Mouse (Mus musculus) neural tube, embryonic 11.5 days (tissue): ENCODE measurements around the gene Dock2. TPM values are rescaled to one million over a fixed set of nuclear protein-coding genes. Genes with fewer than 3 reads are reported as not detected.

Experiments
- ATAC-seq: fragments of 200-750 bp; cut with Nextera tagmentation; 2 replicates; pipeline ENCODE4 v1.8.0; 2017; ENCODE audit warnings: moderate number of reproducible peaks, mild to moderate bottlenecking, moderate TSS enrichment, moderate library complexity; ENCODE audit not compliant: insufficient read depth, low FRiP score, low TSS enrichment
- DNase-seq: peaks from one replicate; pipeline ENCODE4 v3.0.0-alpha.2; 2015; ENCODE audit warnings: low spot score
- H3K27ac ChIP-seq: fragments of 300-500 bp; sonication (generic); 2 replicates; pipeline ENCODE4 v1.5.1; 2014; ENCODE audit warnings: low read depth, mild to moderate bottlenecking, low read length
- H3K27me3 ChIP-seq: fragments of 300-500 bp; sonication (generic); 2 replicates; pipeline ENCODE4 v1.6.1; 2014; ENCODE audit warnings: mild to moderate bottlenecking, low read length, mixed read lengths; ENCODE audit not compliant: control insufficient read depth, insufficient read depth
- H3K36me3 ChIP-seq: fragments of 300-500 bp; sonication (generic); 2 replicates; pipeline ENCODE4 v1.6.1; 2014; ENCODE audit warnings: mild to moderate bottlenecking, low read length, moderate library complexity, mixed read lengths; ENCODE audit not compliant: control insufficient read depth, insufficient read depth
- H3K4me1 ChIP-seq: fragments of 300-500 bp; sonication (generic); 2 replicates; pipeline ENCODE4 v1.6.1; 2014; ENCODE audit warnings: low read length, mixed read lengths; ENCODE audit not compliant: control insufficient read depth, insufficient read depth
- H3K4me2 ChIP-seq: fragments of 300-500 bp; sonication (generic); 2 replicates; pipeline ENCODE4 v1.6.1; 2014; ENCODE audit warnings: low read depth, mild to moderate bottlenecking, moderate library complexity
- H3K4me3 ChIP-seq: fragments of 300-500 bp; sonication (generic); 2 replicates; pipeline ENCODE4 v1.5.1; 2014; ENCODE audit warnings: low read depth, low read length
- H3K9ac ChIP-seq: fragments of 300-500 bp; sonication (generic); 2 replicates; pipeline ENCODE4 v1.6.1; 2014; ENCODE audit warnings: mild to moderate bottlenecking, low read length
- H3K9me3 ChIP-seq: fragments of 300-500 bp; sonication (generic); 2 replicates; pipeline ENCODE4 v1.6.1; 2016; ENCODE audit warnings: low read length; ENCODE audit not compliant: control insufficient read depth
- WGBS: fragments of 180-500 bp; shearing (Covaris S2); extraction: QIAGEN DNeasy Blood & Tissue Kit; methylation state at CpG from one replicate; pipeline ENCODE4 v1.1.7; 2014; 5-methylcytosine and 5-hydroxymethylcytosine counted together
- polyA plus RNA-seq: library from polyadenylated mRNA; unstranded; fragments of >200 nt; fragmentation: Nextera tagmentation; extraction: Ambion mirVana; gene quantifications from 2 replicates; pipeline ENCODE4 v1.2.1, GENCODE M21; 2014

Gene Dock2
- polyA plus RNA-seq, 1 experiment from 2014 or later, result 0.82 TPM

- DNase-seq (no peak), ATAC-seq (no peak)
- H3K4me1 ChIP-seq, result no peaks in the 10 kb centered on the region
- H3K4me3 ChIP-seq, result no peak overlapping the region
- no peak overlapping the region for H3K4me2 ChIP-seq
- WGBS, result 45% methylated on average over 7 of the region's 7 CpGs
- H3K27me3 ChIP-seq, result no peaks in the 10 kb centered on the region
- no peaks in the 10 kb centered on the region for H3K36me3 ChIP-seq
- H3K9ac ChIP-seq, result no peak overlapping the region
- no peak overlapping the region for H3K27ac ChIP-seq
- no peaks in the 10 kb centered on the region for H3K9me3 ChIP-seq
Measured at GRCm38 (mm10) chr11:34332344-34333031, 451.2 kb downstream of the Dock2 start.

- Histone ChIP-seq H3K4me1 (no peaks in the 10 kb centered on the region), H3K27me3 (no peaks in the 10 kb centered on the region), H3K4me3 (no peak overlapping the region), H3K27ac (no peak overlapping the region), H3K36me3 (no peaks in the 10 kb centered on the region), H3K9me3 (no peaks in the 10 kb centered on the region), H3K4me2 (no peak overlapping the region), H3K9ac (no peak overlapping the region)
- ATAC-seq (no peak), DNase-seq (no peak)
- 90% methylated on average over 8 of the region's 8 CpGs for WGBS
Measured at GRCm38 (mm10) chr11:34323664-34324063, 460.0 kb downstream of the Dock2 start.

GRCm38 (mm10) chr11:34319282-34319681, 464.4 kb downstream of the Dock2 start:
- Histone ChIP-seq H3K36me3 (no peaks in the 10 kb centered on the region), H3K9me3 (no peaks in the 10 kb centered on the region), H3K27ac (no peak overlapping the region), H3K9ac (no peak overlapping the region), H3K4me3 (no peak overlapping the region), H3K27me3 (no peaks in the 10 kb centered on the region), H3K4me2 (no peak overlapping the region), H3K4me1 (0 out of 2 replicates have a peak, but pooled peaks cover 5% of the 10 kb centered on the region)
- no peak for ATAC-seq
- WGBS, result 80% methylated on average over 1 of the region's 1 CpGs
- DNase-seq, result no peak

- Histone ChIP-seq H3K27ac (no peak overlapping the region), H3K4me2 (no peak overlapping the region), H3K27me3 (no peaks in the 10 kb centered on the region), H3K9me3 (no peaks in the 10 kb centered on the region), H3K4me1 (0 out of 2 replicates have a peak, but pooled peaks cover 5% of the 10 kb centered on the region), H3K9ac (no peak overlapping the region), H3K36me3 (no peaks in the 10 kb centered on the region), H3K4me3 (no peak overlapping the region)
- WGBS, result 81% methylated on average over 8 of the region's 8 CpGs
- DNase-seq (no peak), ATAC-seq (no peak)
Measured at GRCm38 (mm10) chr11:34317001-34317400, 466.7 kb downstream of the Dock2 start.

GRCm38 (mm10) chr11:34316176-34316575, 467.5 kb downstream of the Dock2 start:
- WGBS, result 61% methylated on average over 10 of the region's 10 CpGs
- Histone ChIP-seq H3K36me3 (no peaks in the 10 kb centered on the region), H3K4me3 (no peak overlapping the region), H3K27me3 (no peaks in the 10 kb centered on the region), H3K4me2 (no peak overlapping the region; the same call in 1 of the 2 replicates), H3K4me1 (0 out of 2 replicates have a peak, but pooled peaks cover 5% of the 10 kb centered on the region), H3K9ac (no peak overlapping the region), H3K27ac (no peak overlapping the region), H3K9me3 (no peaks in the 10 kb centered on the region)
- ATAC-seq (no peak), DNase-seq (no peak)

GRCm38 (mm10) chr11:34315383-34315782, 468.3 kb downstream of the Dock2 start:
- ATAC-seq, result peak; percentile 23; the same call in 1 of the 2 replicates
- no peak overlapping the region for H3K4me3 ChIP-seq
- H3K9ac ChIP-seq, result no peak overlapping the region
- DNase-seq, result peak; percentile 36
- H3K36me3 ChIP-seq, result no peaks in the 10 kb centered on the region
- H3K4me2 ChIP-seq, result peak overlapping the region; percentile 51; the same call in 1 of the 2 replicates
- H3K9me3 ChIP-seq, result no peaks in the 10 kb centered on the region
- H3K4me1 ChIP-seq, result 0 out of 2 replicates have a peak, but pooled peaks cover 5% of the 10 kb centered on the region
- 10% methylated on average over 5 of the region's 5 CpGs for WGBS
- H3K27ac ChIP-seq, result no peak overlapping the region
- H3K27me3 ChIP-seq, result no peaks in the 10 kb centered on the region

- H3K27ac ChIP-seq, result no peak within 1 kb of the TSS
- H3K9ac ChIP-seq, result peak within 1 kb of the TSS; percentile 11
- no peaks in the 10 kb centered on the region for H3K36me3 ChIP-seq
- 0 out of 2 replicates have a peak, but pooled peaks have one; percentile 22 for ATAC-seq
- peak within 1 kb of the TSS; percentile 28 for H3K4me3 ChIP-seq
- 3% methylated on average over 13 of the region's 13 CpGs for WGBS
- H3K27me3 ChIP-seq, result no peaks in the 10 kb centered on the region
- peak; percentile 33 for DNase-seq
- H3K9me3 ChIP-seq, result no peaks in the 10 kb centered on the region
- H3K4me1 ChIP-seq, result 0 out of 2 replicates have a peak, but pooled peaks cover 5% of the 10 kb centered on the region
- peak within 1 kb of the TSS; percentile 51 for H3K4me2 ChIP-seq
Measured at GRCm38 (mm10) chr11:34314534-34315379, 468.9 kb downstream of the Dock2 start, which contains the start of gene Fam196b. Gene Fam196b (plus strand): TSS chr11:34314822.

GRCm38 (mm10) chr11:34312208-34312607, 471.5 kb downstream of the Dock2 start:
- 80% methylated on average over 7 of the region's 7 CpGs for WGBS
- DNase-seq (no peak), ATAC-seq (no peak)
- Histone ChIP-seq H3K4me2 (no peak overlapping the region), H3K36me3 (no peaks in the 10 kb centered on the region), H3K9me3 (no peaks in the 10 kb centered on the region), H3K4me3 (no peak overlapping the region), H3K27ac (no peak overlapping the region), H3K9ac (no peak overlapping the region), H3K4me1 (0 out of 2 replicates have a peak, but pooled peaks cover 5% of the 10 kb centered on the region), H3K27me3 (no peaks in the 10 kb centered on the region)
